Mouse (Mus musculus) forebrain, embryonic 11.5 days (tissue): ENCODE measurements at regions not wholly inside any gene's neighbourhood (a gene's known extent, or its start where the extent isn't known, plus 50 kb on each side); places are given as distances from the start of the nearest gene placed in this dataset.

Source experiments
- ATAC-seq: fragments of 200-750 bp; cut with Nextera tagmentation; replicated peaks from 2 replicates; pipeline ENCODE4 v1.8.0; 2017; ENCODE audit warnings: moderate TSS enrichment; ENCODE audit not compliant: low FRiP score
- DNase-seq: peaks from one replicate; pipeline ENCODE4 v3.0.0-alpha.2; 2017; ENCODE audit warnings: low spot score
- H3K27ac ChIP-seq: fragments of 300-500 bp; sonication (generic); 2 replicates; pipeline ENCODE4 v1.5.1; 2014; ENCODE audit warnings: low read depth, low read length
- H3K27me3 ChIP-seq: fragments of 300-500 bp; sonication (generic); 2 replicates; pipeline ENCODE4 v1.6.1; 2014; ENCODE audit warnings: mild to moderate bottlenecking, low read length, mixed read lengths; ENCODE audit not compliant: control insufficient read depth, insufficient read depth
- H3K36me3 ChIP-seq: fragments of 300-500 bp; sonication (generic); 2 replicates; pipeline ENCODE4 v1.6.1; 2014; ENCODE audit warnings: mild to moderate bottlenecking, low read length, moderate library complexity, mixed read lengths; ENCODE audit not compliant: control insufficient read depth, insufficient read depth
- H3K4me1 ChIP-seq: fragments of 300-500 bp; sonication (generic); replicated peaks from 2 replicates; pipeline ENCODE4 v1.6.1; 2014; ENCODE audit warnings: low read length, mixed read lengths; ENCODE audit not compliant: control insufficient read depth, insufficient read depth
- H3K4me2 ChIP-seq: fragments of 300-500 bp; sonication (generic); 2 replicates; pipeline ENCODE4 v1.6.1; 2014; ENCODE audit warnings: low read depth, mild to moderate bottlenecking, low read length, moderate library complexity, mixed read lengths; ENCODE audit not compliant: severe bottlenecking
- H3K4me3 ChIP-seq: fragments of 300-500 bp; sonication (generic); 2 replicates; pipeline ENCODE4 v1.5.1; 2014; ENCODE audit warnings: low read depth, low read length
- H3K9ac ChIP-seq: fragments of 300-500 bp; sonication (generic); 2 replicates; pipeline ENCODE4 v1.6.1; 2014; ENCODE audit warnings: low read length
- H3K9me3 ChIP-seq: fragments of 300-500 bp; sonication (generic); 2 replicates; pipeline ENCODE4 v1.6.1; 2016; ENCODE audit warnings: low read length, mixed read lengths; ENCODE audit not compliant: control insufficient read depth
- WGBS: fragments of 180-500 bp; shearing (Covaris S2); extraction: QIAGEN DNeasy Blood & Tissue Kit; methylation state at CpG from one replicate; pipeline ENCODE4 v1.1.7; 2014; 5-methylcytosine and 5-hydroxymethylcytosine counted together

DNA sequence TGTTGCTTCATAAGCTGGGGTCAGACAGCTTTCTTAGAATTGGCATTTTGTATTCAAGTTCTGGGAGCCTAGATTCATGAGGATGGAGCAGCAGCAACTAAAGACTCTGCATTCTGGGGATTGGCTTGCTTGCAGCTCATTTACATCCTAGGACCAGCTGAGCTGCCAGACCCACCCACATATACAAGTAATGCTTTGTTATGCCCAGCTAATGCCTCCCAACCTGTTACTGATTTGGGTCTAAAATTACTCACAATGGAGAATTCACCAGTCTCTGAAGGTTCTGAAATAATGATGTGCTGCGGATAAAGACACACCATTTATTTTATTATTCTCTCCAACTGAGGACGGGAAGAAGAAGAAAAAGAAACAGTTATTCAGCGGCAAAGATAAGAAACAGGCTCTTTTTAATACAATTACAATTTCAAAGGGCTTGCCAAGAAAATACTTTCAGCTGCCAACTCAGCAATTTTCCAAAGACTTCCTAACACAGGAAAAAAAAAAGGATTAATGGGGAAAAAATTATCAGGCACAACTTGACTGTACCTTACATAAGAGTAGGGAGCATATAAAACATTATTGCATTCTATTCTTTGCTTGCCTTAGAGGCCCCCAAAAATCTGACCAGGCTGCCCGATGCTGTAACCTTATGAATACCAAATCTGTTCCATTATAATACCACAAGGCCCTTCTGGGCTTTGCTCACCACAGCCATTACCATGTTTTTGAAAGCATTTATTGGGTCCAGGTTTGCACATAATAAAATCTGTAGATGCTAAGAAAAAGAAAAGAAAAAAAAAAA is 134.5 kb downstream of the S1pr1 start:
- 49% methylated on average over 4 of the region's 4 CpGs for WGBS
- Histone ChIP-seq H3K9ac (no peak overlapping the region), H3K27me3 (no peaks in the 10 kb centered on the region), H3K9me3 (no peaks in the 10 kb centered on the region), H3K4me1 (no peaks in the 10 kb centered on the region; the same call in 1 of the 2 replicates), H3K27ac (no peak overlapping the region), H3K36me3 (no peaks in the 10 kb centered on the region), H3K4me2 (no peak overlapping the region), H3K4me3 (no peak overlapping the region)
- no peak for DNase-seq
- peak; percentile 80 for ATAC-seq

GRCm38 (mm10) chr3:115575371-115575770 is 139.5 kb downstream of the S1pr1 start:
- WGBS = 93% methylated on average over 2 of the region's 2 CpGs
- ATAC-seq (no peak), DNase-seq (no peak)
- Histone ChIP-seq H3K9me3 (no peaks in the 10 kb centered on the region), H3K4me3 (no peak overlapping the region), H3K27me3 (no peaks in the 10 kb centered on the region), H3K4me1 (no peaks in the 10 kb centered on the region; the same call in 1 of the 2 replicates), H3K4me2 (no peak overlapping the region), H3K9ac (no peak overlapping the region), H3K36me3 (no peaks in the 10 kb centered on the region), H3K27ac (no peak overlapping the region)

- no peaks in the 10 kb centered on the region for H3K36me3 ChIP-seq
- H3K27ac ChIP-seq = no peak overlapping the region
- 86% methylated on average over 7 of the region's 7 CpGs for WGBS
- no peak overlapping the region for H3K9ac ChIP-seq
- no peak for DNase-seq
- H3K4me3 ChIP-seq = no peak overlapping the region
- no peaks in the 10 kb centered on the region for H3K4me1 ChIP-seq
- H3K4me2 ChIP-seq = no peak overlapping the region
- no peaks in the 10 kb centered on the region for H3K27me3 ChIP-seq
- no peak for ATAC-seq
- H3K9me3 ChIP-seq = no peaks in the 10 kb centered on the region
Measured at GRCm38 (mm10) chr3:115562735-115563134, 152.1 kb downstream of the S1pr1 start.

DNA sequence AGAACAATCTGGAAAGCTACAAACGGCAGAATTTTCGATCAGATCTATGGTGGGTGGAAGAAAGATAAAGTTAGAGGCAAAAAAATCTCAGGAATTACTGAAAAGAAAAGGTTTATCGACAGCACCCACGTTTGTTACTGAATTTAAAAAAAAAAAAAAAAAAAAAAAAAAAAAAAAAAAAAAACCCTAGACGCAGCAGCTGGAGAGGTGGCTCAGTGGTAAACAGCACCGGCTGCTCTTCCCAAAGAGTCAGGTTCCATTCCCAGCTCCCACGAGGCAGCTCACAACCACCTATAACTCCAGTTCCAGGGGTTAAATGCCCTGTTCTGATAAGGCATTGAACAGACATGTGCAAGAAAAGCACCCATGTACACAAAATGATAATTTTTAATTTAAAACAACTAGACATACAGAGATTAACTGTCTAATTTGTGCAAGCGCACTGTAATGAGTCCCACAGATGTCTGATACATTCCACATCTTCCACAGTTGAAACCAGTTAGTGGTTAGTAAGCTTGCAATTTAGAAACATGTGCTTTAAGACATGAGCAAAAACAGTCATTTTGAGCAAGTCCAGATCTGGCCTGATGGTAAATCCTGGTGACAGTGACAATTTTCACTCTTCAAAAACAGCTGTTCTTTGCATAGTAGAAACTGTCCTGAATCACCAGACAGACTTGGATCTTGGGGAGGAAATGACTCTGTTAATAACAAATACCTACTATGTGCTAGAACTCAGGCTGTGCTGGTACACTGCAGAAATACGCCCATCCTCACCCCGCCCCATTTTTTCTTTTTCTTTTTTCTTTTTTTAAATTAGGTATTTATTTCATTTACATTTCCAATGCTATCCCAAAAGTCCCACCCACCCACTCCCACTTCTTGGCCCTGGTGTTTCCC is 159.8 kb downstream of the S1pr1 start:
- 80% methylated on average over 10 of the region's 10 CpGs for WGBS
- Histone ChIP-seq H3K9me3 (no peaks in the 10 kb centered on the region), H3K4me2 (no peak overlapping the region), H3K9ac (no peak overlapping the region), H3K36me3 (no peaks in the 10 kb centered on the region), H3K27ac (no peak overlapping the region), H3K27me3 (no peaks in the 10 kb centered on the region), H3K4me1 (0 out of 2 replicates have a peak, but pooled peaks cover 2% of the 10 kb centered on the region), H3K4me3 (no peak overlapping the region)
- no peak for ATAC-seq
- DNase-seq = no peak

DNA sequence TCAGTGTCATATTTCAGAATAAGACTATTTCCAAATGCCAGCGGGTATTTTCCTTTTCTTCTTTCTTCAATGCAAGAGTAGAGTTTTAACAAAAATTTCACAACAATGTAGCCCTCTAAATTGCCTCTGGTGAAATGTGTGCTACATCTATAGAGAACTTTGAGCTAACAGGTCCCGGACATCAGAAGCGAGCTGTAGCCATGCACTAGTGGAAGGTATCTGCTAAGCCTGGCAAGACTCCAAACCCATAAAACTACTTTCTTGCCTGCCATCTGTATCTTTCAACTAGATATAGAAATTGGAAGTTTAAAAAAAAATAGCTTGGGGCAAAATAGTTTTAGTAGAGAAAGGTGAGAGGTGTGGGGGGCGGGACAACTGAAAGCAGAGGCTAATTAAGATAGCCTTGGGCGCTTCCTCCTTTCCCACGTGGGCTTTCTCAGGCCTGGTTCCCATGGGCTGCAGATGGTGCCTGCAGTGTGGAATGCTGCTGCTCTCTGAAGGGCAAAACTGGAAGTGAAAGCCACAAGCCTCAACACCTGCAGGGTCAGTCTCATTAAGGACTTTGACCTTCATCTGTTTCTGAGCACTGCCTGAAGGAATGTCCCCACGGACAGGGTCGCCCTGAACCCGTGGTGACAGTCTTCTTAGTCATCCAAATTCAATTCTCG is 160.9 kb downstream of the S1pr1 start:
- H3K4me2 ChIP-seq = no peak overlapping the region
- H3K9ac ChIP-seq = no peak overlapping the region
- H3K4me3 ChIP-seq = no peak overlapping the region
- DNase-seq (peak; percentile 53), ATAC-seq (0 out of 2 replicates have a peak, but pooled peaks have one; percentile 42)
- H3K4me1 ChIP-seq = 0 out of 2 replicates have a peak, but pooled peaks cover 2% of the 10 kb centered on the region
- 69% methylated on average over 10 of the region's 10 CpGs for whole genome bisulfite sequencing
- H3K27me3 ChIP-seq = no peaks in the 10 kb centered on the region
- H3K36me3 ChIP-seq = no peaks in the 10 kb centered on the region
- H3K9me3 ChIP-seq = no peaks in the 10 kb centered on the region
- H3K27ac ChIP-seq = no peak overlapping the region

GRCm38 (mm10) chr3:115541789-115542188 is 173.1 kb downstream of the S1pr1 start:
- no peak overlapping the region for H3K9ac ChIP-seq
- WGBS = 97% methylated on average over 1 of the region's 1 CpGs
- no peaks in the 10 kb centered on the region for H3K36me3 ChIP-seq
- no peaks in the 10 kb centered on the region for H3K9me3 ChIP-seq
- no peaks in the 10 kb centered on the region for H3K4me1 ChIP-seq
- no peak overlapping the region for H3K27ac ChIP-seq
- H3K27me3 ChIP-seq = no peaks in the 10 kb centered on the region
- ATAC-seq (peak; percentile 49; the same call in 1 of the 2 replicates), DNase-seq (no peak)
- no peak overlapping the region for H3K4me3 ChIP-seq
- no peak overlapping the region for H3K4me2 ChIP-seq

- Histone ChIP-seq H3K36me3 (no peaks in the 10 kb centered on the region), H3K4me3 (no peak overlapping the region), H3K4me1 (no peaks in the 10 kb centered on the region), H3K27ac (no peak overlapping the region), H3K9ac (no peak overlapping the region), H3K27me3 (no peaks in the 10 kb centered on the region), H3K4me2 (no peak overlapping the region), H3K9me3 (no peaks in the 10 kb centered on the region)
- 88% methylated on average over 6 of the region's 6 CpGs for WGBS
- ATAC-seq (no peak), DNase-seq (no peak)
Measured at GRCm38 (mm10) chr3:115538355-115538754, 176.5 kb downstream of the S1pr1 start.

GRCm38 (mm10) chr3:115532141-115532735 is 182.6 kb downstream of the S1pr1 start:
- Histone ChIP-seq H3K4me3 (no peak overlapping the region), H3K9ac (no peak overlapping the region), H3K27ac (no peak overlapping the region), H3K9me3 (no peaks in the 10 kb centered on the region), H3K27me3 (no peaks in the 10 kb centered on the region), H3K36me3 (no peaks in the 10 kb centered on the region), H3K4me1 (no peaks in the 10 kb centered on the region), H3K4me2 (no peak overlapping the region)
- WGBS = 96% methylated on average over 18 of the region's 18 CpGs
- no peak for ATAC-seq
- no peak for DNase-seq
